Mouse (Mus musculus): Measurements from ENCODE around the gene Tmigd1. TPM values are rescaled to one million over a fixed set of nuclear protein-coding genes. Genes with fewer than 3 reads are reported as not detected.

The Tmigd1 gene
- polyA plus RNA-seq, 1 experiment = not detected

DNA sequence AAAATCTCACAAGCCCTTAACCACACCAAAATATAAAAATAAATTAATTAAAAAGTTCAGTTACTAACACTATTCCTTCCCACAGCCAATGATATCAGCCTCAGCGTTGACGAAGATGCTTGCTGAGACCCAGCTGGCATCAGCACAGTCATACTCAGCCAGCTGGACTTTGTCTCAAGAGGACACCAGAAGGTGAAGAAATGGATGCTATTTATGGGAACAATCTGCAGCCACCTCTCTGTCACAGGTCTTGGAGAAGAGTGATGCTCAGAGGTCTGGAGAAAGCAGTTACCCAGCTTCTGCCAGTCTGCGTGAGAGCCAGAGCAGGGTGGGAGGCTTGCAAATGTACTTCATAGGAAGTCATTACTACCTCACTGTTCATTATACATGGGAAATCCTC lies 40.8 kb upstream of the Tmigd1 start:
- Histone ChIP-seq H3K27me3 (ENCODE audit: control insufficient read depth, insufficient read depth, low read length) (no peaks in the 10 kb centered on the region), H3K27ac (ENCODE audit: insufficient read depth, low read length) (no peak overlapping the region), H3K4me3 (ENCODE audit: extremely low read depth, insufficient read depth, insufficient read length) (no peak overlapping the region), H3K4me1 (ENCODE audit: control insufficient read depth, insufficient read depth, insufficient read length) (no peaks in the 10 kb centered on the region), H3K36me3 (ENCODE audit: control insufficient read depth, insufficient read depth, low read length) (no peaks in the 10 kb centered on the region)
- no peak for DNase-seq (ENCODE audit: low read depth in 1 of 2, low spot score in 2 of 2)
- WGBS = 95% methylated on average over 3 of the region's 3 CpGs
- TF ChIP-seq CTCF (IDR thresholded peaks at IDR 0.05; ENCODE audit: extremely low read depth, insufficient read depth, insufficient read length, insufficient replicate concordance) = no peak
- TF ChIP-seq POLR2A (IDR thresholded peaks at IDR 0.05; ENCODE audit: low read depth, low read length) = no peak

DNA sequence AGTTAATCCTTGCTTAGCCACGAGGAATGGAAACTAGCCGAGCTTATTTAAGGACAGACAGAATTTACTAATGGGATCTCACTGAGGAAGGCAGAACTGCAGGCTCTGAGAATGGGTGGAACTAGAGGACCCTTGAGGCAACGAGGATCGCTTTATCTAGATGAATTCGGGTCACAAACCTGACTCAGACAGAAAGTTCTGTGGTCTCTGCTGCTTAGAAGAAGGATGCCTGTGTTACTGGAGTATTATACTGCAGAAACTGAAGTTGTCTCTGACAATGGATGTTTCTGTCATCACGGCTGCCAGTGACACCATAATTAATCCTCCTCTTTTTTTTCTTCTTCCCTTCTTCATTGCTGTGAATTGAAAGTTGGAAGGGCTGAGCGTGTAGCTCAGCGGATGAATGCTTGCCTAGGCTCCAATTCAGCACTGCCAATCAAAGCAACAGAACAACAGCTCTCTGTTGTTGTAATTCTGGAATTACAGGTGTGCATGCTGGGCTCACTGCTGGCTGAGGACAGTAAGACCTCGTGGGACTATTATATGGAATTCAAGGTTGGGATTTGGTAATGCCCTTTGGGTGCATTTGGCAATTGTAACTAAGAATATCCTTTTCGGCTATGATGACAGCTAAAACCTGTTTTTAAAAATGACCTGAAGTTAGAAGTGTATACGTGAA lies 29.3 kb upstream of the Tmigd1 start:
- Histone ChIP-seq H3K4me3 (ENCODE audit: extremely low read depth, insufficient read depth, insufficient read length) (no peak overlapping the region), H3K36me3 (ENCODE audit: control insufficient read depth, insufficient read depth, low read length) (no peaks in the 10 kb centered on the region), H3K4me1 (ENCODE audit: control insufficient read depth, insufficient read depth, insufficient read length) (no peaks in the 10 kb centered on the region), H3K27me3 (ENCODE audit: control insufficient read depth, insufficient read depth, low read length) (no peaks in the 10 kb centered on the region), H3K27ac (ENCODE audit: insufficient read depth, low read length) (no peak overlapping the region)
- DNase-seq (ENCODE audit: low read depth in 1 of 2, low spot score in 2 of 2) = no peak
- 78% methylated on average over 11 of the region's 11 CpGs for WGBS
- TF ChIP-seq POLR2A (IDR thresholded peaks at IDR 0.05; ENCODE audit: low read depth, low read length) (no peak), CTCF (IDR thresholded peaks at IDR 0.05; ENCODE audit: extremely low read depth, insufficient read depth, insufficient read length, insufficient replicate concordance) (no peak)

DNA sequence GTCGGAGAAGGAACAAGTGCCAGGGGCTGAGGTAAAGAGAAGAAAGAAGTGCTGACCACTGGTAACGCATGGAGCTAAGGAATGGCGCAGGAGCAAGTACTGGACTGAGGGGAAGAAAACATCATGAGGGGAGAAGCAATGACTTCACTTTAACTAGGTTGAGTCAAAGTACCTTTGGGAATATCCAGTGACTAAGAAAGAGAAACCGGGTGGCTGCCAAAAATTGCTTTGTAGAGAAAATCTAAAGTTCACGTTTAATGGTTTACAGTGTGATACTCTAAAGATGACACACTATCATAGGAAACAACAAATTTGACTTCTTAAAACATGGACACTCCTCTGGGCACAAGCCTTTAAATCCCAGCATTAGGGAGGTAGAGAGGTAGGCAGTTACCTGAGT lies 28.1 kb upstream of the Tmigd1 start:
- Histone ChIP-seq H3K27me3 (ENCODE audit: control insufficient read depth, insufficient read depth, low read length) (no peaks in the 10 kb centered on the region), H3K4me3 (ENCODE audit: extremely low read depth, insufficient read depth, insufficient read length) (no peak overlapping the region), H3K36me3 (ENCODE audit: control insufficient read depth, insufficient read depth, low read length) (no peaks in the 10 kb centered on the region), H3K27ac (ENCODE audit: insufficient read depth, low read length) (no peak overlapping the region), H3K4me1 (ENCODE audit: control insufficient read depth, insufficient read depth, insufficient read length) (no peaks in the 10 kb centered on the region)
- TF ChIP-seq POLR2A (IDR thresholded peaks at IDR 0.05; ENCODE audit: low read depth, low read length) = no peak
- no peak for TF ChIP-seq CTCF (IDR thresholded peaks at IDR 0.05; ENCODE audit: extremely low read depth, insufficient read depth, insufficient read length, insufficient replicate concordance)
- no peak for DNase-seq (ENCODE audit: low read depth in 1 of 2, low spot score in 2 of 2)
- WGBS = 87% methylated on average over 5 of the region's 5 CpGs

DNA sequence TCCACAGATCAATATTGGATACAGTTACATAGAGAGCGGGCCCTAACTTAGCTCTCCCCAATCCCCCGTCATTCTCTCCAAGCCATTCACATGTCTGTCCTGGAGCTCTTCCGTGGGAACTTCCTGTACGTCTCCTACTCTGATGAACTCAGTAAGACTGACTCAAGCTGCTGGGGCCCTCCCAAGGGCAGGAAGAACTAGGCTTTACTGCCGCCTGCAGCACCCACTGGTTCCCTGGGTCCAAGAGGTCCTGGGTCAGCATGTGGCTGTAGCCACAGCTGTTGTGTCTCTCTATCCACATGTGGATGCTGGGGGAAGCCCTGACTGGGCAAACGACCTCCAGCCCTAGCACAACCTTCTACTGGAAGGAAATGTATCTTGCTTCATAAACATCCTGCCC lies 27.2 kb upstream of the Tmigd1 start:
- 62% methylated on average over 6 of the region's 6 CpGs for WGBS
- Histone ChIP-seq H3K4me3 (ENCODE audit: extremely low read depth, insufficient read depth, insufficient read length) (no peak overlapping the region), H3K4me1 (ENCODE audit: control insufficient read depth, insufficient read depth, insufficient read length) (no peaks in the 10 kb centered on the region), H3K27ac (ENCODE audit: insufficient read depth, low read length) (no peak overlapping the region), H3K27me3 (ENCODE audit: control insufficient read depth, insufficient read depth, low read length) (no peaks in the 10 kb centered on the region), H3K36me3 (ENCODE audit: control insufficient read depth, insufficient read depth, low read length) (no peaks in the 10 kb centered on the region)
- DNase-seq (ENCODE audit: low read depth in 1 of 2, low spot score in 2 of 2) = no peak
- no peak for TF ChIP-seq POLR2A (IDR thresholded peaks at IDR 0.05; ENCODE audit: low read depth, low read length)
- no peak for TF ChIP-seq CTCF (IDR thresholded peaks at IDR 0.05; ENCODE audit: extremely low read depth, insufficient read depth, insufficient read length, insufficient replicate concordance)

DNA sequence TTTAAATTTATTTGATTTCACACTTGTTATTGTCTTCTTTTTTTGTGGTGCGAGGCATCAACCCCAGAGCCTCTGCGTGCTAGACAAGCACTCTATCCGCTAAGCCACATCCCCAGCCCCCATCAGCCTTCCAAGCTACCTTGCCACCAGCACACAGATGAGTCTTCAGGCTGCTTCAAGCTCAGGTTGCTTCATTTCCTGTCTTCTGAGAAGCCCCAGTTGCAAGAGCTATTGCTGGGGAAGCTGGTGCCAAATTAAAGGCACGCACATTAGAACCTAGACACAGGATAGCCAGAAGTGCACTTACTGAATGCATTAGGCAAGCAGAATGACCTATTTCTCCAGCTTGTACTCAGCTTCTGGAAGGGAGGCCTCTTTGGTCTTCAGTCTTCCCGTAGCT lies 22.1 kb upstream of the Tmigd1 start:
- TF ChIP-seq POLR2A (IDR thresholded peaks at IDR 0.05; ENCODE audit: low read depth, low read length) (no peak), CTCF (IDR thresholded peaks at IDR 0.05; ENCODE audit: extremely low read depth, insufficient read depth, insufficient read length, insufficient replicate concordance) (no peak)

DNA sequence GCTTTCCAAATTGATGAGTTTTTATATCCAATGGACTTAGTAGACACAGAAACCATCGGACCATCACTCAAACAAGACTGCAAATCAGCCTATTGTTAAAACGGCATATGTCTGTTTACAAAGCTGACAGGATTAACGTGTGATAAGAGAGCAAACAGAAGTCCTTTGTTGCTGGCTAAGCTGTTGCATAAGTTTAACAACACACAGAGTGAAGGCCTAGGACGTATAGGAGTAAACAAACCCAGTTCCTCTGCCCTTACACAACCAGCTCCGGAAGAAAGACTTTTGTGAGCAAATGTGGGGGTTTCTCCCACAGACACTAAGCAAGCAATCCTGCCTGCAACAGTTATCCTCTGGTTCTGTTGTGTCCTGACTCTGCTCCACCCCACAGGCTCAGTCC lies 17.5 kb upstream of the Tmigd1 start:
- no peak overlapping the region for H3K4me3 ChIP-seq (ENCODE audit: extremely low read depth, insufficient read depth, insufficient read length)
- TF ChIP-seq CTCF (IDR thresholded peaks at IDR 0.05; ENCODE audit: extremely low read depth, insufficient read depth, insufficient read length, insufficient replicate concordance) = no peak
- no peak for TF ChIP-seq POLR2A (IDR thresholded peaks at IDR 0.05; ENCODE audit: low read depth, low read length)
- no peaks in the 10 kb centered on the region for H3K36me3 ChIP-seq (ENCODE audit: control insufficient read depth, insufficient read depth, low read length)
- no peaks in the 10 kb centered on the region for H3K27me3 ChIP-seq (ENCODE audit: control insufficient read depth, insufficient read depth, low read length)
- no peaks in the 10 kb centered on the region for H3K4me1 ChIP-seq (ENCODE audit: control insufficient read depth, insufficient read depth, insufficient read length)
- DNase-seq (ENCODE audit: low read depth in 1 of 2, low spot score in 2 of 2) = no peak
- 85% methylated on average over 5 of the region's 5 CpGs for WGBS
- H3K27ac ChIP-seq (ENCODE audit: insufficient read depth, low read length) = no peak overlapping the region

More for the DNA sequence above, 22.1 kb upstream of the Tmigd1 start:
- whole genome bisulfite sequencing = 41% methylated on average over 5 of the region's 5 CpGs
- Histone ChIP-seq H3K4me1 (ENCODE audit: control insufficient read depth, insufficient read depth, insufficient read length) (no peaks in the 10 kb centered on the region), H3K36me3 (ENCODE audit: control insufficient read depth, insufficient read depth, low read length) (no peaks in the 10 kb centered on the region), H3K4me3 (ENCODE audit: extremely low read depth, insufficient read depth, insufficient read length) (no peak overlapping the region), H3K27ac (ENCODE audit: insufficient read depth, low read length) (no peak overlapping the region), H3K27me3 (ENCODE audit: control insufficient read depth, insufficient read depth, low read length) (no peaks in the 10 kb centered on the region)
- no peak for DNase-seq (ENCODE audit: low read depth in 1 of 2, low spot score in 2 of 2)

DNA sequence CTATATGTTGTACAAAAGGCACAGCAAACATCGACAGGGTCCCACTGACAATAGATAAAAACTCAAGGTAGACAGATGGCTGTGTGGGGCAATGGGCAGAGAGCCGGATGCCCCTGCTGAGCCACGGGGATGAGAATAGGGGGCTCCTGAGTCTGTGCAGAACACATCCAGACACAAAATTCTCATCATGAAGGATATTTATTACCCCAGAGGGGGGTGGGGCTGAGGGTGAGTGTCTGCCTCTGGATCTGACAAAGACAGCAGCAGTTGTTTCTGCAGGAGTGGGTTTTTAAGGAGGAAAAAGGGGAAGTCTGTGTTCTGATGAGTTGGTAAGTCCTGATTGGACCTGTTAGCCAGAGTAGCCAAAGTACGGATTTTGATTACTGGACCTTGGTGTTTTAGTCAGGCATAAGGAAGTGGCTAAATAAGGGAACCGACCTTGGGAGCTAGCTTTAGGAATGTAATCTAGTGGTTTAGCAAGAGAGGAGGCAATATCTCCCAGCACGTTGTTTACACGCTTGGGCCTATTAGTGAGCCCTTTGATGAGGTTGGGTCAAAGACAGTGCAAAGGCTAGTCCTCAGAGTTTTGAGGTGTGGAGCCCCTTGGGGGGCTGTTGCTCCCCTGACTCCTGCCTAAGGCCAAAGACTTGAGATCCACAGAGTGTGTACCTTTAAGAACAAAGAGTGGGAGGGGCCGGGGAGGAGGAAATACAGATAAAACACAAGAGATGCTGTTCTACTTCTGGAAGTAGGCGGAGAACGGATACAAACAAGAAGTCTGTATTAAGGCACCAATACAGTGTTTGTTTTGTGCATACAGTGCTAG lies 12.4 kb upstream of the Tmigd1 start:
- Histone ChIP-seq H3K36me3 (ENCODE audit: control insufficient read depth, insufficient read depth, low read length) (no peaks in the 10 kb centered on the region), H3K4me3 (ENCODE audit: extremely low read depth, insufficient read depth, insufficient read length) (no peak overlapping the region), H3K27ac (ENCODE audit: insufficient read depth, low read length) (no peak overlapping the region), H3K4me1 (ENCODE audit: control insufficient read depth, insufficient read depth, insufficient read length) (peaks cover 2% of the 10 kb centered on the region; the same call in 1 of the 2 replicates), H3K27me3 (ENCODE audit: control insufficient read depth, insufficient read depth, low read length) (no peaks in the 10 kb centered on the region)
- DNase-seq (ENCODE audit: low read depth in 1 of 2, low spot score in 2 of 2) = no peak
- 55% methylated on average over 10 of the region's 10 CpGs for WGBS
- TF ChIP-seq CTCF (IDR thresholded peaks at IDR 0.05; ENCODE audit: extremely low read depth, insufficient read depth, insufficient read length, insufficient replicate concordance) = no peak
- TF ChIP-seq POLR2A (IDR thresholded peaks at IDR 0.05; ENCODE audit: low read depth, low read length) = no peak
